Mouse (Mus musculus) spleen, adult 2 months (tissue): ENCODE results near the gene Chst8.

Source experiments
- CTCF ChIP-seq: fragments of 200-500 bp; IDR thresholded peaks from 2 replicates; pipeline ENCODE4 v1.5.1; 2011; ENCODE audit warnings: mild to moderate bottlenecking, inconsistent platforms; ENCODE audit not compliant: insufficient read depth, insufficient read length, insufficient replicate concordance; ENCODE audit errors: extremely low read depth
- POLR2A ChIP-seq: fragments of 200-500 bp; IDR thresholded peaks from 2 replicates; pipeline ENCODE4 v1.6.1; 2011; ENCODE audit warnings: low read depth, low read length, inconsistent platforms

GRCm38 (mm10) chr7:34645623-34646022 is 166.9 kb downstream of the Chst8 start:
- TF ChIP-seq CTCF, result no peak
- TF ChIP-seq POLR2A, result no peak
